Mouse (Mus musculus): ENCODE results near the gene Pik3ap1.

GRCm38 (mm10) chr19:41417995-41418394 lies 33.1 kb upstream of the Pik3ap1 start:
- TF ChIP-seq POLR2A (IDR thresholded peaks at IDR 0.05; ENCODE audit: low read depth, low read length), result no peak
- no peak for TF ChIP-seq CTCF (IDR thresholded peaks at IDR 0.05; ENCODE audit: extremely low read depth, insufficient read depth, insufficient read length, insufficient replicate concordance)

All from spleen, adult 2 months (tissue).